Mouse (Mus musculus) left cerebral cortex, postnatal 4 days (tissue): Measurements from ENCODE around the gene Hist1h2aa. TPM values are rescaled to one million over a fixed set of nuclear protein-coding genes. Genes with fewer than 3 reads are reported as not detected.

Experiments used
- DNase-seq: peaks from one replicate; pipeline ENCODE4 v3.0.0-alpha.2; 2022
- intact Hi-C: fragments of 180-260 bp; cut with DNase I; formaldehyde crosslinking; loops from one replicate; pipeline ENCODE4 v1.15.1; 2025
- microRNA-seq: library from miRNA; unstranded; fragments of <30 nt; microRNA quantifications from one replicate; pipeline ENCODE4 v1.2.0, GENCODE M21; 2022
- total RNA-seq, 2 experiments: library from RNA; stranded (reverse); gene quantifications; 2 replicates each; pipeline ENCODE4 v1.2.3; 2021

Hist1h2aa gene
- total RNA-seq, 2 experiments from 2014 or later = not detected

DNA sequence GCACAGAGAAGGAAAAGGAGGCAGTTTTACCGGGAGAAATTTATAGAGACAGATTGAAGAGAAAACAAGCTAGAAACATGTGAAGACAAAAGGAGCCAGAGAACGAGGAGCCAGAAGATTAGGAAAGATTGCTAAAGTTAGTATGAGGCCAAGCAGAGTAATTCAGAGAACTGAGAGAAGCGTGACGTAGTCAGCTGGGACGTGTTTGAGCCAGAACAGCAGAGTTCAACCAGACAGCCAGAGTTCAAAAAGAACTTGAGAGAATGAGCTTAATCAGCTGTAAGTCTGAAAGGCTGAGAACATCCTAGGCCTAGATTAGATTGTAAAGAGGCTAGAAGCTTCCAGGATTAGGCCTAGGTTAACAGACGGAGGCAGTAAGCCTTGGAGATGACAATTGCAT lies 6.0 kb downstream of the Hist1h2aa start:
- intact Hi-C loops = no loop called here
- no peak for DNase-seq

DNA sequence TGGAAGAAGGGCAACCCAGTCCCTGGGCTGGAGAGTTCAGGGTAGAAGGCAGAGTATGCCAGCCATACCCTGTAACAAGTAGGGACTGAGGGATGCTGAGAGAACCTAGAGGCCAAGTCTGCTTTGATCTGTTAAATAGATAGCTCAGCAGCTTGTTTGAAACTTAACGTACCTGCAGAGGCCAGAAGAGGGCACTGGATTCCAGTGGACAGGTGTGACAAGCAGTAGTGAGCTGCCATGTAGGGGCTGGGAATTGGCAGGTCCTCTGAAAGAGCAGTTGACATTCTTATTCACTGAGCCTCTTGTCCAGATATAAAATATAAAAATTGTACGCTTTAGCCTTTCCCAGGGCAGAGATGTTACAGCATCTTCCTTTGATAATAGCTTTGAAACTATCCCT lies 8.6 kb downstream of the Hist1h2aa start:
- intact Hi-C loops = no loop called here
- no peak for DNase-seq

DNA sequence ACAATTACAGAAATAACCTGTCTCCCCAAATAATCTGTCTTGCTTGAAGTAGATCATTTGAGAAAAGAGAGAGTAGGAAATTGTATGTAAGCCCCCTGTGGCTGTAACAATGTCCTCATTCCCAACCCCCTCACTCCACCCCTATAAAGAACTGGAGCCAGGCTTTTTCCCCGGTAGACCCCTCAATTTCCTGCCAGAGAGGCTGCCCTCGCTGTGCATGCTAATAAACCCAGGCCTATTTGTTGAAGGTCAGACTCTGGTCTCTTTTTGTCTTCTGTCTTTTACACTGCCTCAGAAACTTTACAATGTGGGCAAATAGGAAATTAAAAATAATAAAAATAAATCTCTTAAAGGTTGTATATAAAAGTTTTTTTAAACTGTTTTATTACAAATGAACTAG lies 12.0 kb downstream of the Hist1h2aa start:
- intact Hi-C loops = no loop called here
- no peak for DNase-seq

DNA sequence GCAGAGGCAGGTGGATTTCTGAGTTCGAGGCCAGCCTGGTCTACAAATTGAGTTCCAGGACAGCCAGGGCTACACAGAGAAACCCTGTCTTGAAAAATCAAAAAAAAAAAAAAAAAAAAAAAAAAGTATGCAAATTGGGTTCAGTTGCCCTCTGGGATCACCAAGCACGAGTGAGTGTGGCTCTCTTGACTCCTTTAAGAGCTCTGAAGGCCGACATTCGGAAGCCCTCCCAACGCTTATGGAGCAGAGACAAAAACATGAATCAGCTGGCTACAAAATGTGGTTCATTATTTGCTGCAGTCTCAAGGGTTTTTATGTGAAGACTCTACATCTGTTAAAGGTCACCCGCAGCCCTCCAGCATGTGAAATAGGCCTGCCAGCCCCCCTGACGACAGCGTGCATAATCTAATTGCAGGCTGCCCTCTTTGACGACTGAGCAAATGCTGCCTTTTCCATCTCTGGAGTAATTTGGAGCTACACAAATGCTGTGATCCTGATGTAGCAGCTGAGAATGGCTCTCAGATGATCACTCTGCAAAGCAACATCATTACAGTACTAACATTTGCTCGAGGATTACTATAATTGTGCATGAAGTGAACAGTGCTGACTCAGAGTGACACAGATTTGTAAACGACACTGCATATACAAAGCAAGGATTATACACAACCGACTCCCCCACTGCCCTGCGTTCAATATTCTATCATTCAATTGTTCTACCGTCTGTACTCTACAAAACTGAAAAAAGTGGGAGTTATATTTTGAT lies 15.4 kb downstream of the Hist1h2aa start:
- intact Hi-C loops = no loop called here
- DNase-seq = peak; percentile 37

DNA sequence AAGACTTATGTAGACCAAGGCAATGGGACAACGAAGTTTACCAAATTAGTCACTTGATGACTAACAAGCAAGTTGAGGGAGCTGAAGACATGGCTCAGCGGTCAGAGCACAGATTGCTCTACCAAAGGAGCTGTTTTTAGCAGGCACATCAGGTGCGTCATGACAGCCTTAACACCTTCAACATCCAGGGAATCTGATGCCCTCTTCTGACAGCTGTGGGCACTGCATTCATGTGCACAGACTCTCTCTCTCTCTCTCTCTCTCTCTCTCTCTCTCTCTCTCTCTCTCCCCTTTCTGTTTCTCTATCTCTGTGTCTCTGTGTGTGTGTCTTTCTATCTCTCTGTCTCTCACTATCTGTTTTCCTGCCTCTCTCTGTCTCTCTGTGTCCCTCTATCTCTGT lies 16.7 kb downstream of the Hist1h2aa start:
- intact Hi-C loops = no loop called here
- DNase-seq = peak; percentile 7

DNA sequence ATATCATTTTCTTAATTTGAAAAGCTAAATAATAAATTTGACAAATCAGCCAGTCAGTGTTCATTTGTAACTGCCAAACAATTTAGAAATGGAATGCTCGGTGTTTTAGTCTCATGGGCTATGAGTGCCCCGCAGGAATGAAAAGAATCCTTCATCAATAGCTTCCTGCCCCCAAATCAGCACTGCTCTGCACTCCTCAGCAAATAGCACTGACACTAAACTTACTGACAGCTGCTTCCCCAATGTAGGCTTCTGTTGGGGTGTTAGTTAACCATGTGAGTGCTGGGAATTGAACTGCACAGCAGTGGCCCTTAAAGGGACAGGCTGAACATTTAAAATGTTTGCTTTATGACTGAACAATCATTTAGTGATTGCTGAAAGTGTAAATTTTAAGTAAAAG lies 25.5 kb downstream of the Hist1h2aa start:
- no peak for DNase-seq
- intact Hi-C loops = no loop called here

DNA sequence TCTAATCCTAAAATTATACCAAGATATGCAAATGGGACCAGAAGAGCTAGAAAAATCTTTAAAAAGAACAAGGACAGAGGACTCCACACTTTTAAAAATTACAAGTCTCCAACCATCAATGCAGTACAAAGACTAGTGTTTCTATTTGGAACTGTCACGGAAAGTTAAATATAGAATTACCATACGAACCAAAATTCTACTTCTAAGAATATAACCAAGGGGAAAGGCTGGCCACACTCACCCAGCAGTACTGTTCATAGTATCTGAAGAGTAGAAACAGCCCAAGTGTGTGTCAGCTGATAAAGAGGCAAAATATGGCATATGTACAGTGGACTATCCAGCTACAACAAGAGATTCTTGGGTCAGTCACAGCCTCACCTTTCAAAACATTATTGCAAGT lies 30.6 kb downstream of the Hist1h2aa start:
- intact Hi-C loops = no loop called here
- no peak for DNase-seq

DNA sequence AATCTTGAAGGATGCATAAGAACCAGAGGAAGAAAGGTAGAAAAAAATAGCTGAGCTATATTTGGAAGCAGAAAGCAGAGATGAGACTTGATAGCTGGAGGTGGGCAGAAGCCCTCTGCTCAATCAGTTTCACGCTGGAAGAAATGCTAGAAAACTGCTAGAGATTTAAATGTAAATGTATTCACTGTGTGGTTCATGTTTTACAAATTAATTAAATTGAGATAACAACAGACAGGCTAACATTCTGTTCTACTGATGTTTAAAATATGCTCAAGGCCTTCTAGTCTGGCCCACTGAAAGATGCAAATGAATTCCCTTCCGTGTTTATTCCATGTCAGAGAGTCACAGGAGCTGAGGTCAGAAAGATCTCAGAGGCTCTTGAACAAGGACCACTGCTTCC lies 37.6 kb downstream of the Hist1h2aa start:
- DNase-seq = no peak
- intact Hi-C loops = no loop called here

DNA sequence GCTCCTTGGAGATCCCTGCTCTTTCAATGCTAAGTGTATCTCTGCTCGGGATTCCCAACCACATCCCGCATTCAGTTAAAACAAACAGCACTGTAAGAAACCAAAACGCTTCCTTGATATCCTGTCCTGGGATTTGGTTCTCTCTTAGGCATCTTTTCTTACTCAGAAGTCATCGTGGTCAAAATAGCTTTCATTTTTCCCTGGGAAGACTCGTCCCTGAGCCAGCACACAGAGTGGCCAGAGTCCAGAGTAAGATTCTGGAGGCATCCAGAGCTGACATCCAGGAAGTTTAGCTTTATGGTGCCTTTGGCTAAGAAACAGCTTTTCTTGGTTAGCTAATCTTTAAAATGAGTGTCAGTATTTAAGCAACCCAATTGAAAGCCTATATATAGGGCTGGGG lies 38.0 kb downstream of the Hist1h2aa start:
- no peak for DNase-seq
- intact Hi-C loops = no loop called here

Small RNA genes within 50 kb of the gene (microRNA-seq; reads per million reads assigned to microRNA genes)
- not detected for gene Gm44344

Other genes with a start within 250 kb of the Hist1h2aa start
- gene Hist1h1t, start 238.6 kb upstream of the Hist1h2aa start, total RNA-seq = not detected
- 100 to 1,000 TPM; 109 to 126 TPM for gene Hist1h4c, start 236.0 kb upstream of the Hist1h2aa start, total RNA-seq
- 1 to 10 TPM; 1.7 to 2.3 TPM for gene Hfe, start 223.6 kb upstream of the Hist1h2aa start, total RNA-seq
- gene Hist1h1c, start 195.7 kb upstream of the Hist1h2aa start, total RNA-seq = 100 to 1,000 TPM; 154 to 166 TPM
- gene Hist1h3c, start 188.9 kb upstream of the Hist1h2aa start, total RNA-seq = 10 to 100 TPM; 39.8 to 41.0 TPM
- gene Hist1h2bb, start 187.7 kb upstream of the Hist1h2aa start, total RNA-seq = 10 to 100 TPM; 62.4 to 81.1 TPM
- gene Hist1h2ab, start 183.3 kb upstream of the Hist1h2aa start, total RNA-seq = 100 to 1,000 TPM; 116 to 120 TPM
- 100 to 1,000 TPM in 1 of 2 experiments, 10 to 100 TPM in 1; 95.4 to 102 TPM for gene Hist1h3b, start 182.2 kb upstream of the Hist1h2aa start, total RNA-seq
- 100 to 1,000 TPM; 139 to 151 TPM for gene Hist1h4b, start 177.4 kb upstream of the Hist1h2aa start, total RNA-seq
- 100 to 1,000 TPM; 134 to 137 TPM for gene Hist1h4a, start 173.2 kb upstream of the Hist1h2aa start, total RNA-seq
- 100 to 1,000 TPM; 114 to 125 TPM for gene Hist1h3a, start 172.1 kb upstream of the Hist1h2aa start, total RNA-seq
- gene Hist1h1a, start 170.8 kb upstream of the Hist1h2aa start, total RNA-seq = 10 to 100 TPM; 62.9 to 79.4 TPM
- gene Trim38, start 164.5 kb upstream of the Hist1h2aa start, total RNA-seq = not detected
- gene Slc17a2, start 127.5 kb upstream of the Hist1h2aa start, total RNA-seq = not detected
- gene Slc17a3, start 95.0 kb upstream of the Hist1h2aa start, total RNA-seq = under 1 TPM in 1 of 2 experiments, not detected in 1; 0.10 TPM
- not detected for gene Slc17a1, start 66.7 kb upstream of the Hist1h2aa start, total RNA-seq
- gene Slc17a4, start 19.5 kb upstream of the Hist1h2aa start, total RNA-seq = not detected
- not detected for gene Hist1h2ba, start 306 bp upstream of the Hist1h2aa start, total RNA-seq
- under 1 TPM; 0.26 to 0.58 TPM for gene Scgn, start 56.8 kb downstream of the Hist1h2aa start, total RNA-seq